Mouse (Mus musculus): ENCODE measurements around the gene Tmem11.

- TF ChIP-seq POLR2A (IDR thresholded peaks at IDR 0.05; ENCODE audit: borderline replicate concordance, low read depth, low read length) (no peak), CTCF (IDR thresholded peaks at IDR 0.05; ENCODE audit: low read depth, low read length) (no peak)
These were observed 55.3 kb downstream of the Tmem11 start for GRCm38 (mm10) chr11:60823771-60824170.
